Mouse (Mus musculus): ENCODE measurements around the gene Cdyl. TPM values are rescaled to one million over a fixed set of nuclear protein-coding genes. Genes with fewer than 3 reads are reported as not detected.

Gene Cdyl
- polyA plus RNA-seq, 1 experiment from 2014 or later: 12.0 TPM

DNA sequence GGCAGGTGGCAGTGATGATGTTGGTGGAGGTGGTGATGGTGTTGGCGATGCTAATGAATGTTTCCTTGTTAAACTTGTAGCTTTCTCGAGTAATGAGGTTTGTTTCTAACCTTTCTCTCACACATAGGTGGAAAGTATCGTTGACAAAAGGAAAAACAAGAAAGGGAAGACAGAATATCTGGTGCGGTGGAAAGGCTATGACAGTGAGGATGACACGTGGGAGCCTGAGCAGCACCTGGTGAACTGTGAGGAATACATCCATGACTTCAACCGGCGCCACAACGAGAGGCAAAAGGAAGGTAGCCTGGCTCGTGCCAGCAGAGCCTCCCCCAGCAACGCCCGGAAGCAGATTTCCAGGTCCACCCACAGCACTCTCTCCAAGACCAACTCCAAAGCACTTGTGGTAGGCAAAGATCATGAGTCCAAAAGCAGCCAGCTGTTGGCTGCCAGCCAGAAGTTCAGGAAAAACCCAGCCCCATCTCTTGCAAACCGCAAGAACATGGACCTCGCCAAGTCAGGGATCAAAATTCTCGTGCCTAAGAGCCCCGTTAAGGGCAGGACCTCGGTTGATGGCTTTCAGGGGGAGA is 156.2 kb downstream of the Cdyl start:
- ATAC-seq (ENCODE audit: low FRiP score): no peak
- Histone ChIP-seq H3K4me1 (replicated peaks; ENCODE audit: control insufficient read depth, insufficient read depth, low read length) (0 out of 2 replicates have a peak, but pooled peaks cover 2% of the 10 kb centered on the region), H3K9me3 (ENCODE audit: control insufficient read depth, low read length) (no peaks in the 10 kb centered on the region), H3K27ac (ENCODE audit: low read depth, low read length) (no peak overlapping the region), H3K4me3 (ENCODE audit: low read depth, low read length) (no peak overlapping the region), H3K27me3 (ENCODE audit: control insufficient read depth, insufficient read depth, low read length) (no peaks in the 10 kb centered on the region), H3K4me2 (replicated peaks; ENCODE audit: low read depth, low read length) (no peak overlapping the region), H3K9ac (ENCODE audit: low read depth, low read length) (no peak overlapping the region), H3K36me3 (ENCODE audit: control insufficient read depth, insufficient read depth, low read length) (no peaks in the 10 kb centered on the region)
- 95% methylated on average over 16 of the region's 16 CpGs for WGBS
- no peak for DNase-seq (ENCODE audit: low spot score)

DNA sequence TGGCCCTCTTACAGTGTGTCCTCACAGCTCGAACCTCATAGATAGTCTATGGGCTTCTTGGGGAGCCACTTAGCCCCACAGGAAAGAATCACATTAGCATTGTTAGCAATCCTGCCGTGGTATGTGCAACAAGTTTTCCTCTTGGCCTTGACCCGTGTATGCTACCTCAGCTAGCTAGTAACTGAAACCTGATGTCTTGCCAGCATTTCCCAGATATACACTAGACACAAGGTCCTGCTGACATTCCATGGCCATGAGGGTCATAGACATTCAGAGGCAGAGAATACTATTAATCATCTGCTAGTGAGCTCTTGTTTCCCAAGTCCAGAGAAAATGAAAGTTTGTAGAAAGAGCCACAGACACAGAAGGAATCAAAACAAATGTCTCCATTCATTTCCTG is 158.0 kb downstream of the Cdyl start:
- Histone ChIP-seq H3K4me1 (replicated peaks; ENCODE audit: control insufficient read depth, insufficient read depth, low read length) (no peaks in the 10 kb centered on the region), H3K27me3 (ENCODE audit: control insufficient read depth, insufficient read depth, low read length) (no peaks in the 10 kb centered on the region), H3K9ac (ENCODE audit: low read depth, low read length) (no peak overlapping the region), H3K4me3 (ENCODE audit: low read depth, low read length) (no peak overlapping the region), H3K9me3 (ENCODE audit: control insufficient read depth, low read length) (no peaks in the 10 kb centered on the region), H3K27ac (ENCODE audit: low read depth, low read length) (no peak overlapping the region), H3K36me3 (ENCODE audit: control insufficient read depth, insufficient read depth, low read length) (no peaks in the 10 kb centered on the region), H3K4me2 (replicated peaks; ENCODE audit: low read depth, low read length) (no peak overlapping the region)
- 78% methylated on average over 3 of the region's 3 CpGs for WGBS
- no peak for ATAC-seq (ENCODE audit: low FRiP score)
- no peak for DNase-seq (ENCODE audit: low spot score)

GRCm38 (mm10) chr13:35818060-35818459 is 158.4 kb downstream of the Cdyl start:
- no peak for ATAC-seq (ENCODE audit: low FRiP score)
- Histone ChIP-seq H3K27ac (ENCODE audit: low read depth, low read length) (no peak overlapping the region), H3K4me2 (replicated peaks; ENCODE audit: low read depth, low read length) (no peak overlapping the region), H3K36me3 (ENCODE audit: control insufficient read depth, insufficient read depth, low read length) (no peaks in the 10 kb centered on the region), H3K9me3 (ENCODE audit: control insufficient read depth, low read length) (no peaks in the 10 kb centered on the region), H3K27me3 (ENCODE audit: control insufficient read depth, insufficient read depth, low read length) (no peaks in the 10 kb centered on the region), H3K4me3 (ENCODE audit: low read depth, low read length) (no peak overlapping the region), H3K4me1 (replicated peaks; ENCODE audit: control insufficient read depth, insufficient read depth, low read length) (no peaks in the 10 kb centered on the region), H3K9ac (ENCODE audit: low read depth, low read length) (no peak overlapping the region)
- 95% methylated on average over 4 of the region's 4 CpGs for WGBS
- no peak for DNase-seq (ENCODE audit: low spot score)

GRCm38 (mm10) chr13:35821821-35822454 is 162.3 kb downstream of the Cdyl start:
- no peaks in the 10 kb centered on the region for H3K36me3 ChIP-seq (ENCODE audit: control insufficient read depth, insufficient read depth, low read length)

GRCm38 (mm10) chr13:35822795-35823194 is 163.2 kb downstream of the Cdyl start:
- no peak for ATAC-seq (ENCODE audit: low FRiP score)
- H3K27me3 ChIP-seq (ENCODE audit: control insufficient read depth, insufficient read depth, low read length): no peaks in the 10 kb centered on the region
- no peak overlapping the region for H3K4me2 ChIP-seq (replicated peaks; ENCODE audit: low read depth, low read length)
- no peaks in the 10 kb centered on the region for H3K4me1 ChIP-seq (replicated peaks; ENCODE audit: control insufficient read depth, insufficient read depth, low read length)
- no peak overlapping the region for H3K27ac ChIP-seq (ENCODE audit: low read depth, low read length)
- DNase-seq (ENCODE audit: low spot score): no peak
- 86% methylated on average over 8 of the region's 8 CpGs for WGBS
- H3K4me3 ChIP-seq (ENCODE audit: low read depth, low read length): no peak overlapping the region
- no peaks in the 10 kb centered on the region for H3K9me3 ChIP-seq (ENCODE audit: control insufficient read depth, low read length)
- no peaks in the 10 kb centered on the region for H3K36me3 ChIP-seq (ENCODE audit: control insufficient read depth, insufficient read depth, low read length)
- H3K9ac ChIP-seq (ENCODE audit: low read depth, low read length): no peak overlapping the region

More at GRCm38 (mm10) chr13:35821821-35822454, 162.3 kb downstream of the Cdyl start:
- Histone ChIP-seq H3K9ac (ENCODE audit: low read depth, low read length) (no peak overlapping the region), H3K27ac (ENCODE audit: low read depth, low read length) (no peak overlapping the region), H3K4me1 (replicated peaks; ENCODE audit: control insufficient read depth, insufficient read depth, low read length) (no peaks in the 10 kb centered on the region), H3K4me3 (ENCODE audit: low read depth, low read length) (no peak overlapping the region), H3K27me3 (ENCODE audit: control insufficient read depth, insufficient read depth, low read length) (no peaks in the 10 kb centered on the region), H3K9me3 (ENCODE audit: control insufficient read depth, low read length) (no peaks in the 10 kb centered on the region), H3K4me2 (replicated peaks; ENCODE audit: low read depth, low read length) (no peak overlapping the region)
- ATAC-seq (ENCODE audit: low FRiP score) (no peak), DNase-seq (ENCODE audit: low spot score) (no peak)
- WGBS: 79% methylated on average over 10 of the region's 10 CpGs

DNA sequence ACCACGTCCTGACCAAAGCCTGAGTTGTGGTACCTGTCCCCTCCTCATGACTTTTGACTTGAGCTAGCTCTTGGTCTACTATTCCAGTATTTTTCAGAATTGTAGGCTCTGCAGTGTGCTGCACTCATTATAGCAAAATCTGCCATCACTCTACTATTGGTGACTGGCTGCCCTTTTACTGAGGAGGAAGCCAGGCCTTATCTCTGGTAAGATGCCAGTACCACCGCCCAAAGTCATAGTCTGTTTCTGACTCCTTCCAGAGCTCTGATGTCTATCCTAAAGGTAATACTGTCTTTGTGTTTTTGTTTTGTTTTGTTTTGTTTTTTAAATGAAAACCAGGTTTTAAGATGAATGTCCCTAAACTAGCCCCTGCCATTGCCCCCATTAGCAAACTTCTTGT is 166.0 kb downstream of the Cdyl start:
- Histone ChIP-seq H3K9me3 (ENCODE audit: control insufficient read depth, low read length) (no peaks in the 10 kb centered on the region), H3K4me2 (replicated peaks; ENCODE audit: low read depth, low read length) (no peak overlapping the region), H3K9ac (ENCODE audit: low read depth, low read length) (no peak overlapping the region), H3K27ac (ENCODE audit: low read depth, low read length) (no peak overlapping the region), H3K36me3 (ENCODE audit: control insufficient read depth, insufficient read depth, low read length) (no peaks in the 10 kb centered on the region), H3K4me1 (replicated peaks; ENCODE audit: control insufficient read depth, insufficient read depth, low read length) (no peaks in the 10 kb centered on the region), H3K27me3 (ENCODE audit: control insufficient read depth, insufficient read depth, low read length) (no peaks in the 10 kb centered on the region), H3K4me3 (ENCODE audit: low read depth, low read length) (no peak overlapping the region)
- DNase-seq (ENCODE audit: low spot score) (no peak), ATAC-seq (ENCODE audit: low FRiP score) (no peak)
- WGBS: 90% methylated on average over 2 of the region's 2 CpGs

GRCm38 (mm10) chr13:35832676-35833075 is 173.0 kb downstream of the Cdyl start:
- Histone ChIP-seq H3K27me3 (ENCODE audit: control insufficient read depth, insufficient read depth, low read length) (no peaks in the 10 kb centered on the region), H3K9me3 (ENCODE audit: control insufficient read depth, low read length) (no peaks in the 10 kb centered on the region), H3K4me3 (ENCODE audit: low read depth, low read length) (no peak overlapping the region), H3K4me1 (replicated peaks; ENCODE audit: control insufficient read depth, insufficient read depth, low read length) (no peaks in the 10 kb centered on the region), H3K36me3 (ENCODE audit: control insufficient read depth, insufficient read depth, low read length) (no peaks in the 10 kb centered on the region), H3K27ac (ENCODE audit: low read depth, low read length) (no peak overlapping the region), H3K4me2 (replicated peaks; ENCODE audit: low read depth, low read length) (no peak overlapping the region), H3K9ac (ENCODE audit: low read depth, low read length) (no peak overlapping the region)
- no peak for DNase-seq (ENCODE audit: low spot score)
- 69% methylated on average over 6 of the region's 6 CpGs for WGBS
- no peak for ATAC-seq (ENCODE audit: low FRiP score)

GRCm38 (mm10) chr13:35833941-35834340 is 174.3 kb downstream of the Cdyl start:
- H3K36me3 ChIP-seq (ENCODE audit: control insufficient read depth, insufficient read depth, low read length): no peaks in the 10 kb centered on the region
- no peak overlapping the region for H3K9ac ChIP-seq (ENCODE audit: low read depth, low read length)
- H3K27ac ChIP-seq (ENCODE audit: low read depth, low read length): no peak overlapping the region
- no peaks in the 10 kb centered on the region for H3K27me3 ChIP-seq (ENCODE audit: control insufficient read depth, insufficient read depth, low read length)
- no peak overlapping the region for H3K4me2 ChIP-seq (replicated peaks; ENCODE audit: low read depth, low read length)
- DNase-seq (ENCODE audit: low spot score) (no peak), ATAC-seq (ENCODE audit: low FRiP score) (no peak)
- no peak overlapping the region for H3K4me3 ChIP-seq (ENCODE audit: low read depth, low read length)
- WGBS: 53% methylated on average over 6 of the region's 6 CpGs
- H3K4me1 ChIP-seq (replicated peaks; ENCODE audit: control insufficient read depth, insufficient read depth, low read length): no peaks in the 10 kb centered on the region
- no peaks in the 10 kb centered on the region for H3K9me3 ChIP-seq (ENCODE audit: control insufficient read depth, low read length)

- Histone ChIP-seq H3K27ac (ENCODE audit: low read depth, low read length) (no peak overlapping the region), H3K9me3 (ENCODE audit: control insufficient read depth, low read length) (no peaks in the 10 kb centered on the region), H3K9ac (ENCODE audit: low read depth, low read length) (no peak overlapping the region), H3K27me3 (ENCODE audit: control insufficient read depth, insufficient read depth, low read length) (no peaks in the 10 kb centered on the region), H3K4me2 (replicated peaks; ENCODE audit: low read depth, low read length) (no peak overlapping the region), H3K36me3 (ENCODE audit: control insufficient read depth, insufficient read depth, low read length) (no peaks in the 10 kb centered on the region), H3K4me3 (ENCODE audit: low read depth, low read length) (no peak overlapping the region), H3K4me1 (replicated peaks; ENCODE audit: control insufficient read depth, insufficient read depth, low read length) (no peaks in the 10 kb centered on the region)
- DNase-seq (ENCODE audit: low spot score) (no peak), ATAC-seq (ENCODE audit: low FRiP score) (no peak)
- WGBS: 91% methylated on average over 7 of the region's 7 CpGs
Measured at GRCm38 (mm10) chr13:35835669-35836068, 176.0 kb downstream of the Cdyl start.

Measured in hindbrain, embryonic 11.5 days (tissue).